Mouse (Mus musculus) forebrain, embryonic 11.5 days (tissue): ENCODE measurements around the gene Eef2kmt. TPM values are rescaled to one million over a fixed set of nuclear protein-coding genes. Genes with fewer than 3 reads are reported as not detected.

ENCODE experiments used
- ATAC-seq: fragments of 200-750 bp; cut with Nextera tagmentation; replicated peaks from 2 replicates; pipeline ENCODE4 v1.8.0; 2017; ENCODE audit warnings: moderate TSS enrichment; ENCODE audit not compliant: low FRiP score
- DNase-seq: peaks from one replicate; pipeline ENCODE4 v3.0.0-alpha.2; 2017; ENCODE audit warnings: low spot score
- H3K27ac ChIP-seq: fragments of 300-500 bp; sonication (generic); 2 replicates; pipeline ENCODE4 v1.5.1; 2014; ENCODE audit warnings: low read depth, low read length
- H3K27me3 ChIP-seq: fragments of 300-500 bp; sonication (generic); 2 replicates; pipeline ENCODE4 v1.6.1; 2014; ENCODE audit warnings: mild to moderate bottlenecking, low read length, mixed read lengths; ENCODE audit not compliant: control insufficient read depth, insufficient read depth
- H3K36me3 ChIP-seq: fragments of 300-500 bp; sonication (generic); 2 replicates; pipeline ENCODE4 v1.6.1; 2014; ENCODE audit warnings: mild to moderate bottlenecking, low read length, moderate library complexity, mixed read lengths; ENCODE audit not compliant: control insufficient read depth, insufficient read depth
- H3K4me1 ChIP-seq: fragments of 300-500 bp; sonication (generic); replicated peaks from 2 replicates; pipeline ENCODE4 v1.6.1; 2014; ENCODE audit warnings: low read length, mixed read lengths; ENCODE audit not compliant: control insufficient read depth, insufficient read depth
- H3K4me2 ChIP-seq: fragments of 300-500 bp; sonication (generic); 2 replicates; pipeline ENCODE4 v1.6.1; 2014; ENCODE audit warnings: low read depth, mild to moderate bottlenecking, low read length, moderate library complexity, mixed read lengths; ENCODE audit not compliant: severe bottlenecking
- H3K4me3 ChIP-seq: fragments of 300-500 bp; sonication (generic); 2 replicates; pipeline ENCODE4 v1.5.1; 2014; ENCODE audit warnings: low read depth, low read length
- H3K9ac ChIP-seq: fragments of 300-500 bp; sonication (generic); 2 replicates; pipeline ENCODE4 v1.6.1; 2014; ENCODE audit warnings: low read length
- H3K9me3 ChIP-seq: fragments of 300-500 bp; sonication (generic); 2 replicates; pipeline ENCODE4 v1.6.1; 2016; ENCODE audit warnings: low read length, mixed read lengths; ENCODE audit not compliant: control insufficient read depth
- WGBS: fragments of 180-500 bp; shearing (Covaris S2); extraction: QIAGEN DNeasy Blood & Tissue Kit; methylation state at CpG from one replicate; pipeline ENCODE4 v1.1.7; 2014; 5-methylcytosine and 5-hydroxymethylcytosine counted together
- microRNA-seq: library from miRNA; unstranded; fragments of <30 nt; microRNA quantifications from one replicate; pipeline ENCODE4, GENCODE M21; 2016; ENCODE audit not compliant: insufficient number of aligned reads
- polyA plus RNA-seq: library from polyadenylated mRNA; unstranded; fragments of >200 nt; fragmentation: Nextera tagmentation; extraction: Ambion mirVana; gene quantifications from 2 replicates; pipeline ENCODE4 v1.2.1, GENCODE M21; 2014

Eef2kmt gene
- polyA plus RNA-seq, 1 experiment from 2014 or later, result 15.9 TPM

GRCm38 (mm10) chr16:5202681-5203080 lies 53.1 kb downstream of the Eef2kmt start:
- Histone ChIP-seq H3K36me3 (no peaks in the 10 kb centered on the region), H3K4me2 (peak overlapping the region; percentile 97; the same call in 1 of the 2 replicates), H3K4me1 (peaks cover 2% of the 10 kb centered on the region; the same call in 1 of the 2 replicates), H3K4me3 (peak overlapping the region; percentile 59; the same call in 1 of the 2 replicates), H3K9me3 (no peaks in the 10 kb centered on the region), H3K9ac (no peak overlapping the region), H3K27me3 (no peaks in the 10 kb centered on the region), H3K27ac (no peak overlapping the region)
- no peak for ATAC-seq
- peak; percentile 63 for DNase-seq
- WGBS, result 18% methylated on average over 4 of the region's 4 CpGs

- H3K36me3 ChIP-seq, result no peaks in the 10 kb centered on the region
- no peak overlapping the region for H3K27ac ChIP-seq
- H3K9ac ChIP-seq, result no peak overlapping the region
- ATAC-seq, result no peak
- no peaks in the 10 kb centered on the region for H3K4me1 ChIP-seq
- H3K4me3 ChIP-seq, result no peak overlapping the region
- no peak overlapping the region for H3K4me2 ChIP-seq
- 34% methylated on average over 6 of the region's 6 CpGs for WGBS
- no peaks in the 10 kb centered on the region for H3K27me3 ChIP-seq
- peak; percentile 74 for DNase-seq
- no peaks in the 10 kb centered on the region for H3K9me3 ChIP-seq
Observed at GRCm38 (mm10) chr16:5195080-5195479, 60.7 kb downstream of the Eef2kmt start.

Small RNA genes within 50 kb of the gene (microRNA-seq; reads per million reads assigned to microRNA genes)
- gene Gm23689 (not detected), gene Gm26095 (not detected), gene Mir6364 (not detected)

Other genes starting within 250 kb of the Eef2kmt start
- gene Smim22, start 248.7 kb downstream of the Eef2kmt start, polyA plus RNA-seq, result 2.0 TPM in 1 of 2 replicates, not detected in the other
- 74.1 and 81.6 TPM in 2 replicates for gene Rogdi, start 242.4 kb downstream of the Eef2kmt start, polyA plus RNA-seq
- 174 and 184 TPM in 2 replicates for gene Glyr1, start 206.1 kb downstream of the Eef2kmt start, polyA plus RNA-seq
- 25.2 and 25.4 TPM in 2 replicates for gene Ubn1, start 205.9 kb downstream of the Eef2kmt start, polyA plus RNA-seq
- 1.3 and 1.5 TPM in 2 replicates for gene Ppl, start 123.6 kb downstream of the Eef2kmt start, polyA plus RNA-seq
- gene Sec14l5, start 108.9 kb downstream of the Eef2kmt start, polyA plus RNA-seq, result 0.11 and 0.16 TPM in 2 replicates
- gene Nagpa, start 52.0 kb downstream of the Eef2kmt start, polyA plus RNA-seq, result 10.7 and 12.5 TPM in 2 replicates
- 4.4 and 4.5 TPM in 2 replicates for gene AU021092, start 33.7 kb downstream of the Eef2kmt start, polyA plus RNA-seq
- 22.1 and 23.7 TPM in 2 replicates for gene Alg1, start 22.4 kb downstream of the Eef2kmt start, polyA plus RNA-seq